Mouse (Mus musculus) limb, embryonic 14.5 days (tissue): ENCODE data around the gene Guk1. TPM values are rescaled to one million over a fixed set of nuclear protein-coding genes. Genes with fewer than 3 reads are reported as not detected.

ENCODE experiments used
- ATAC-seq: fragments of 200-750 bp; cut with Nextera tagmentation; 2 replicates; pipeline ENCODE4 v1.8.0; 2017; ENCODE audit warnings: low read depth, moderate number of reproducible peaks, moderate TSS enrichment; ENCODE audit not compliant: low FRiP score
- DNase-seq: peaks from one replicate; pipeline ENCODE4 v3.0.0-alpha.2; 2015; ENCODE audit warnings: low spot score
- H3K27ac ChIP-seq: fragments of 300-500 bp; sonication (generic); replicated peaks from 2 replicates; pipeline ENCODE4 v1.5.1; 2014; ENCODE audit warnings: low read depth, mild to moderate bottlenecking, low read length, moderate library complexity, mixed read lengths
- H3K27me3 ChIP-seq: fragments of 300-500 bp; sonication (generic); 2 replicates; pipeline ENCODE4 v1.6.1; 2014; ENCODE audit warnings: low read length, mixed read lengths; ENCODE audit not compliant: control insufficient read depth, insufficient read depth
- H3K36me3 ChIP-seq: fragments of 300-500 bp; sonication (generic); 2 replicates; pipeline ENCODE4 v1.6.1; 2014; ENCODE audit warnings: mild to moderate bottlenecking, low read length, moderate library complexity, mixed read lengths; ENCODE audit not compliant: control insufficient read depth, insufficient read depth
- H3K4me1 ChIP-seq: fragments of 300-500 bp; sonication (generic); 2 replicates; pipeline ENCODE4 v1.6.1; 2014; ENCODE audit warnings: antibody characterized with exemption, low read length, mixed read lengths; ENCODE audit not compliant: control insufficient read depth, insufficient read depth
- H3K4me2 ChIP-seq: fragments of 300-500 bp; sonication (generic); replicated peaks from 2 replicates; pipeline ENCODE4 v1.6.1; 2014; ENCODE audit warnings: low read depth, mild to moderate bottlenecking, low read length, moderate library complexity; ENCODE audit not compliant: severe bottlenecking
- H3K4me3 ChIP-seq: fragments of 300-500 bp; sonication (generic); replicated peaks from 2 replicates; pipeline ENCODE4 v1.5.1; 2014; ENCODE audit warnings: low read length
- H3K9ac ChIP-seq: fragments of 300-500 bp; sonication (generic); 2 replicates; pipeline ENCODE4 v1.6.1; 2014; ENCODE audit warnings: mild to moderate bottlenecking, low read depth, low read length, moderate library complexity; ENCODE audit not compliant: severe bottlenecking
- H3K9me3 ChIP-seq: fragments of 300-500 bp; sonication (generic); 2 replicates; pipeline ENCODE4 v1.6.1; 2016; ENCODE audit warnings: low read length; ENCODE audit not compliant: control insufficient read depth
- POLR2A ChIP-seq: fragments of 200-500 bp; IDR thresholded peaks from 2 replicates; pipeline ENCODE4 v1.8.0; 2012; ENCODE audit warnings: inconsistent platforms, mild to moderate bottlenecking, moderate library complexity, borderline replicate concordance; ENCODE audit not compliant: insufficient read depth, insufficient read length; ENCODE audit errors: extremely low read depth
- WGBS: fragments of 180-500 bp; shearing (Covaris S2); extraction: QIAGEN DNeasy Blood & Tissue Kit; methylation state at CpG from one replicate; pipeline ENCODE4 v1.1.7; 2014; 5-methylcytosine and 5-hydroxymethylcytosine counted together
- polyA plus RNA-seq, 2 experiments: library from polyadenylated mRNA; depleted of rRNA in 1 of 2; stranded (reverse) in 1 of 2; unstranded in 1 of 2; fragments of >200 nt; fragmentation: Nextera tagmentation in 1 of 2; extraction: Ambion mirVana in 1 of 2; gene quantifications; 2 replicates each; pipeline versions ENCODE4 v1.2.1 to v1.2.3; 2012 to 2014

Guk1 gene
- polyA plus RNA-seq, 2 experiments = 101 to 129 TPM

GRCm38 (mm10) chr11:59201216-59202002 lies 9.4 kb upstream of the Guk1 start:
- Histone ChIP-seq H3K27me3 (no peaks in the 10 kb centered on the region), H3K9me3 (no peaks in the 10 kb centered on the region), H3K9ac (peak overlapping the region; percentile 74), H3K4me3 (peak overlapping the region; percentile 77), H3K27ac (peak overlapping the region; percentile 74), H3K36me3 (peaks cover 34% of the 10 kb centered on the region), H3K4me1 (peaks cover 11% of the 10 kb centered on the region), H3K4me2 (peak overlapping the region; percentile 65)
- ATAC-seq = no peak
- 29% methylated on average over 16 of the region's 16 CpGs for WGBS
- DNase-seq = no peak
- no peak for TF ChIP-seq POLR2A

DNA sequence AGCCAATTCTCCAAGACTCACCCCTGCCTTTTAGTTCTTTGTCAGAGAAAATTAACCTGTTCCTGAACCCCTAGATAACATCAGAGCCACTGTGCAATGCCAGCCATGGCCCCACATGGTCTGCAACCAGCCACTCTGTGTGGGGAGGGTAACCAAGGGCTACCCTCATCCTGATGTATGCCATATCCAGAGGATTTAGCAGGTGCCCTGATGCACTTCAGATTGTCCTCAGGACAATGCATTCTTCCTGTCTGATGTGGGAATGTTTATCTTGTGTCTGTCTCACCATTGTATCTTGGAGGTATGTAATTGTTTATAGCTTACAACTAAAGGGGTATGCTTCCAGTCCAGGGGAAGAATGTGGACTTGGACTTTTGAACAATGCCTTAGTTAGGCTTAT lies 4.2 kb upstream of the Guk1 start:
- TF ChIP-seq POLR2A = no peak
- H3K4me1 ChIP-seq = peaks cover 5% of the 10 kb centered on the region
- no peaks in the 10 kb centered on the region for H3K27me3 ChIP-seq
- no peaks in the 10 kb centered on the region for H3K9me3 ChIP-seq
- no peak overlapping the region for H3K4me3 ChIP-seq
- no peak overlapping the region for H3K27ac ChIP-seq
- H3K9ac ChIP-seq = no peak overlapping the region
- DNase-seq (no peak), ATAC-seq (no peak)
- peaks cover 10% of the 10 kb centered on the region for H3K36me3 ChIP-seq
- no peak overlapping the region for H3K4me2 ChIP-seq

- WGBS = under 1% methylated on average over 39 of the region's 59 CpGs
- Histone ChIP-seq H3K9ac (peak overlapping the region; percentile 59), H3K9me3 (no peaks in the 10 kb centered on the region), H3K4me3 (peak overlapping the region; percentile 55), H3K4me2 (peak overlapping the region; percentile 65), H3K27me3 (no peaks in the 10 kb centered on the region), H3K27ac (peak overlapping the region; percentile 79), H3K36me3 (peaks cover 2% of the 10 kb centered on the region; the same call in 1 of the 2 replicates), H3K4me1 (peaks cover 5% of the 10 kb centered on the region; the same call in 1 of the 2 replicates)
- TF ChIP-seq POLR2A = peak; percentile 89; the same call in 1 of the 2 replicates
- DNase-seq (peak; percentile 86), ATAC-seq (peak; percentile 95)
These were observed 567 bp downstream of the Guk1 start for GRCm38 (mm10) chr11:59191231-59192058.

- Histone ChIP-seq H3K36me3 (peaks cover 29% of the 10 kb centered on the region), H3K4me2 (no peak overlapping the region), H3K4me1 (peaks cover 5% of the 10 kb centered on the region; the same call in 1 of the 2 replicates), H3K27me3 (no peaks in the 10 kb centered on the region), H3K4me3 (no peak overlapping the region), H3K9ac (0 out of 2 replicates have a peak overlapping the region, but pooled peaks have one; percentile 12), H3K9me3 (no peaks in the 10 kb centered on the region), H3K27ac (no peak overlapping the region)
- DNase-seq (no peak), ATAC-seq (no peak)
- no peak for TF ChIP-seq POLR2A
- 78% methylated on average over 6 of the region's 6 CpGs for WGBS
These were observed 4.3 kb downstream of the Guk1 start for GRCm38 (mm10) chr11:59187706-59188105.

- DNase-seq (no peak), ATAC-seq (no peak)
- Histone ChIP-seq H3K27ac (no peak overlapping the region), H3K36me3 (peaks cover 32% of the 10 kb centered on the region), H3K4me2 (no peak overlapping the region), H3K4me1 (no peaks in the 10 kb centered on the region), H3K9me3 (no peaks in the 10 kb centered on the region), H3K27me3 (no peaks in the 10 kb centered on the region), H3K4me3 (no peak overlapping the region), H3K9ac (no peak overlapping the region)
- no peak for TF ChIP-seq POLR2A
- WGBS = 83% methylated on average over 5 of the region's 5 CpGs
These were observed 6.5 kb downstream of the Guk1 start for GRCm38 (mm10) chr11:59185490-59185889.
